Mouse (Mus musculus) limb, embryonic 13.5 days (tissue): Measurements from ENCODE around the gene Lrfn1. TPM values are rescaled to one million over a fixed set of nuclear protein-coding genes. Genes with fewer than 3 reads are reported as not detected.
"Not testable (repeated sequence)": the region's sequence is repeated elsewhere in the genome, so short reads cannot be mapped to it uniquely, and the experiment has no call there.

Experiments used
- ATAC-seq: fragments of 200-750 bp; cut with Nextera tagmentation; 2 replicates; pipeline ENCODE4 v1.8.0; 2017; ENCODE audit warnings: low read depth, moderate number of reproducible peaks, moderate TSS enrichment; ENCODE audit not compliant: low FRiP score
- H3K27ac ChIP-seq: fragments of 300-500 bp; sonication (generic); 2 replicates; pipeline ENCODE4 v1.5.1; 2015; ENCODE audit warnings: inconsistent platforms, mild to moderate bottlenecking, moderate library complexity
- H3K27me3 ChIP-seq: fragments of 300-500 bp; sonication (generic); 2 replicates; pipeline ENCODE4 v1.6.1; 2015; ENCODE audit warnings: mild to moderate bottlenecking, inconsistent platforms
- H3K36me3 ChIP-seq: fragments of 300-500 bp; sonication (generic); 2 replicates; pipeline ENCODE4 v1.6.1; 2015; ENCODE audit warnings: inconsistent platforms, mild to moderate bottlenecking, moderate library complexity
- H3K4me1 ChIP-seq: fragments of 300-500 bp; sonication (generic); 2 replicates; pipeline ENCODE4 v1.6.1; 2015; ENCODE audit warnings: inconsistent platforms
- H3K4me2 ChIP-seq: fragments of 300-500 bp; sonication (generic); replicated peaks from 2 replicates; pipeline ENCODE4 v1.6.1; 2015; ENCODE audit warnings: inconsistent platforms, mild to moderate bottlenecking, moderate library complexity
- H3K4me3 ChIP-seq: fragments of 300-500 bp; sonication (generic); 2 replicates; pipeline ENCODE4 v1.5.1; 2015; ENCODE audit warnings: moderate library complexity, mild to moderate bottlenecking, inconsistent platforms
- H3K9ac ChIP-seq: fragments of 300-500 bp; sonication (generic); 2 replicates; pipeline ENCODE4 v1.6.1; 2015; ENCODE audit warnings: mild to moderate bottlenecking, inconsistent platforms
- H3K9me3 ChIP-seq: fragments of 300-500 bp; sonication (generic); 2 replicates; pipeline ENCODE4 v1.6.1; 2016; ENCODE audit warnings: inconsistent platforms
- WGBS: fragments of 180-500 bp; shearing (Covaris S2); methylation state at CpG from one replicate; pipeline ENCODE4 v1.1.7; 2015; 5-methylcytosine and 5-hydroxymethylcytosine counted together
- polyA plus RNA-seq: library from polyadenylated mRNA; unstranded; fragments of >200 nt; fragmentation: Nextera tagmentation; extraction: Ambion mirVana; gene quantifications from 2 replicates; pipeline ENCODE4 v1.2.1, GENCODE M21; 2015

Lrfn1 gene
- polyA plus RNA-seq, 1 experiment from 2014 or later, result 5.0 TPM

DNA sequence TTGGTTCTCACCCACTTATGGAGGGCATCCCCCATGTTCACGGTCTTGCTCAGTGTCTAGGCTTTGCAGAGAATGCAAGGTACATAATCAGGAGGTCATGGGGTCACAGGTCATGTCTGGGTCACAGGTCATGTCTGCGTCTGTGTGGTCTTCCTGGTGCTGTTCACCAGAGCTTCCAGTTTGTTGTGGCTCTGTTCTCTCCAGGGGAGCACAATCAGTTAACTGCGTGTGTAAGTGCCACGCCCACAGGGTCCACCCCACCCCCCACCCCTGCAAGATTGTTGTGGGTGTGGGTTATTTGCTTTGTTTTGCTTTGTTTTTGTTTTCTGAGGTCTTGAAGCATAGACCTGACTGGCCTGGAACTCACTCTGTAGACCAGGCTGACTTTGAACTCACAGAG lies 32.4 kb downstream of the Lrfn1 start:
- Histone ChIP-seq H3K4me1 (peaks cover 11% of the 10 kb centered on the region), H3K9me3 (no peaks in the 10 kb centered on the region), H3K36me3 (no peaks in the 10 kb centered on the region), H3K27me3 (peaks cover 12% of the 10 kb centered on the region), H3K4me3 (no peak overlapping the region), H3K27ac (no peak overlapping the region), H3K4me2 (no peak overlapping the region), H3K9ac (no peak overlapping the region)
- ATAC-seq, result no peak
- 23% methylated on average over 4 of the region's 4 CpGs for WGBS

DNA sequence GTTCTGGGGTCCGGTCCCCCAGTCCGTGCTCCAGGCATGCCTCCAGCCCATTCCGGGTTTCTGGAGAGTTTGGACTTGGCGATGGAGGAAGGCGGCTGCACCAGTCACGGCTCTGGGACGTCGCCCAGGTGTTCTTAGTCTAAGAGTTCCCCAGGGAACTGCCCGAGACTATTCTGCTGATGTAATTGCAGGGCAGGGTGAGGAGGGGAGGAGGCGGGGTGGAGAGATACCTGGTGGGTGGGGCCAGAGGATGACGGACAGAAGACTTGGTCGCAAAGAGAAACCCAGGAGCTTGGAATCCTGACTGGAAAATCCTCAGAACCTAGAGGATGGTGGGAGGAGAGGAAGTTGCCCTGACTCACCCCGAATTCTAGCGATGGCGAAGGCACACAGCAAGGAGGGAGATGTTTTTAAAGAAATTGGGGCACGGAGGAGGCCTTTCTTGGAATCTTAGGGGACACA lies 36.3 kb downstream of the Lrfn1 start:
- WGBS, result 5% methylated on average over 16 of the region's 16 CpGs
- peak overlapping the region; percentile 62 for H3K4me2 ChIP-seq
- ATAC-seq, result no peak

DNA sequence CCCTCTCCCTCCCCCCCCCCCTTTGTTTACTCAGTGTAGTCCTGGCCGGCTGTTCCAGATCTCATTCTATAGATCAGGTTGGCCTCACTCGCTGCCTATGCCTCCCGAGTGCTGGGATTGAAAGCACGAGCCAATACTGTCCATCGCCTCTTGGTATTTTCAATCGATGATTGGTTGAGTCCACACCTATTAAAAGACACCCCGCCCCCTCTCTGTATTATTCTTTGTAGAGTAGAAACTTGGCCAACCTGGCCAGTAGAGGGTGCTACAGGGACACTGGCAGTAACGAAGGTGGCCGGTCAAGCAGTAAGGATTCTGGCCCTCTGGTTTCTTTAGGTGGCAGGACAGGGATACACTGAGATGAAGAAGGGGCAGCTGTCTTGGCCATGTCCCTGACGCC lies 38.6 kb downstream of the Lrfn1 start:
- Histone ChIP-seq H3K27ac (no peak overlapping the region), H3K4me3 (no peak overlapping the region), H3K4me2 (peak overlapping the region; percentile 27), H3K36me3 (no peaks in the 10 kb centered on the region), H3K27me3 (peaks cover 12% of the 10 kb centered on the region), H3K4me1 (peaks cover 16% of the 10 kb centered on the region), H3K9ac (no peak overlapping the region), H3K9me3 (no peaks in the 10 kb centered on the region; the same call in 1 of the 2 replicates)
- ATAC-seq, result no peak
- WGBS, result 3% methylated on average over 10 of the region's 10 CpGs

More for the DNA sequence above, 36.3 kb downstream of the Lrfn1 start:
- Histone ChIP-seq H3K27ac (no peak overlapping the region), H3K4me3 (peak overlapping the region; percentile 33), H3K4me1 (peaks cover 16% of the 10 kb centered on the region), H3K9me3 (no peaks in the 10 kb centered on the region; the same call in 1 of the 2 replicates), H3K27me3 (peaks cover 12% of the 10 kb centered on the region), H3K9ac (no peak overlapping the region; the same call in 1 of the 2 replicates), H3K36me3 (no peaks in the 10 kb centered on the region)

DNA sequence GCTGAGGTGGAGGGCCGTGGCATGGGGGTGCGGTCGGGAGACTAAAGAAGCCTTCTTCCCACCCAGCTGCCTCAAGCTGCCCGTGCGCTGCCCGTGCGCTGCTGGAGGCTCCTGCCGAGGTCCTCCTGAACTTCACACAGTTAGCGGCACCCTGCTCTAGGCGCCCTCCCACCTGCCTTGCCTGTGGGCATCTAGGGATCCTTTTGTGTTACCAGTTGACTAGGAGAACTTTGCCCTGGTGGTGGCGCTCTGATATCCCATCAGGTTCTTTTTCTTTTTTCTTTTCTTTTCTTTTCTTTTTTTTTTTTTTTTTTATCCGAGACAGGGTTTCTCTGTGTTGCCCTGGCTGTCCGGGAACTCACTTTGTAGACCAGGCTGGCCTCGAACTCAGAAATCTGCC lies 39.1 kb downstream of the Lrfn1 start:
- H3K9me3 ChIP-seq, result no peaks in the 10 kb centered on the region; the same call in 1 of the 2 replicates
- peaks cover 12% of the 10 kb centered on the region for H3K27me3 ChIP-seq
- H3K9ac ChIP-seq, result no peak overlapping the region
- H3K4me2 ChIP-seq, result peak overlapping the region; percentile 27
- H3K27ac ChIP-seq, result no peak overlapping the region
- WGBS, result 24% methylated on average over 14 of the region's 14 CpGs
- H3K4me1 ChIP-seq, result peaks cover 16% of the 10 kb centered on the region
- H3K36me3 ChIP-seq, result no peaks in the 10 kb centered on the region
- ATAC-seq, result no peak
- no peak overlapping the region for H3K4me3 ChIP-seq

DNA sequence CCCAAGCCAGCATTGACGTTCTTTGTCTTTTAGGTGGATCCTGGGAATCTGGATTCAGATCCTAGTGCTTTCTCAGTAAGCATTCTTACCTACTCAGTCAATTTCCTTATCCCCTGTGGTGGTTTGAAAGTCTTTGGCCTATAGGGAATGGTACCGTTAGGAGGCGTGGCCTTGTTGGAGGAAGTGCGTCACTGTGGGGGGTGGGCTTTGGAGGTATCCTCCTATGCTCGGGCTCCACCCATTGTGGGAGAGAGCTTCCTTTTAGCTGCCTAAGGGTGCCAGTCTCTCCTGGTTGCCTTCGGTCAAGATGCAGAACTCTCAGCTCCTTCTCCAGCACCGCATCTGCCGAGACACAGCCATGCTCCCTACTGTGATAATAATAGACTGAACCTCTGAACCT lies 40.5 kb downstream of the Lrfn1 start:
- Histone ChIP-seq H3K9ac (no peak overlapping the region), H3K4me1 (peaks cover 16% of the 10 kb centered on the region), H3K27me3 (peaks cover 10% of the 10 kb centered on the region), H3K9me3 (no peaks in the 10 kb centered on the region; the same call in 1 of the 2 replicates), H3K36me3 (no peaks in the 10 kb centered on the region), H3K4me2 (no peak overlapping the region), H3K4me3 (no peak overlapping the region), H3K27ac (no peak overlapping the region)
- 83% methylated on average over 8 of the region's 8 CpGs for WGBS
- ATAC-seq, result no peak

DNA sequence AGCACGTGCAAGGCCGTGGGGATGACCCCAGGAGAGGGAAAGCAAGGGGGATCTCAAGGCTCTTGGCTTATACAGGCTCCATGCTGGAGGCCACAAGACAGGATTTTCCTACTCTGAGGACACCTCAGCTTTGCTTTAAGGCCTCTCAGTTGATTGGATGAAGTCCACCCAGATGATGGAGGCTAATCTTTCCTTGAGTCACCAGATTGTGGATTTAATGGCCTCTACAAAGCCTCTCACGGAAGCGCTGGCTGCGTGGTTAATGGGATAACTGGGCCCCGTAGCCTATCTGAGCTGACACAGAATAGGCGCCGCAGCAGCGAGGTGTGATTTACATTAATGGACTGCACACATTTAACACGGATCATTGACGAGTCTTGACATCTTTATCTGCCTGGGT lies 43.6 kb downstream of the Lrfn1 start:
- ATAC-seq, result no peak
- WGBS, result 76% methylated on average over 11 of the region's 11 CpGs
- H3K4me2 ChIP-seq, result no peak overlapping the region
- H3K9me3 ChIP-seq, result no peaks in the 10 kb centered on the region; the same call in 1 of the 2 replicates
- H3K36me3 ChIP-seq, result no peaks in the 10 kb centered on the region
- no peak overlapping the region for H3K4me3 ChIP-seq
- no peak overlapping the region for H3K9ac ChIP-seq
- no peak overlapping the region for H3K27ac ChIP-seq
- no peaks in the 10 kb centered on the region for H3K27me3 ChIP-seq
- H3K4me1 ChIP-seq, result 0 out of 2 replicates have a peak, but pooled peaks cover 4% of the 10 kb centered on the region

DNA sequence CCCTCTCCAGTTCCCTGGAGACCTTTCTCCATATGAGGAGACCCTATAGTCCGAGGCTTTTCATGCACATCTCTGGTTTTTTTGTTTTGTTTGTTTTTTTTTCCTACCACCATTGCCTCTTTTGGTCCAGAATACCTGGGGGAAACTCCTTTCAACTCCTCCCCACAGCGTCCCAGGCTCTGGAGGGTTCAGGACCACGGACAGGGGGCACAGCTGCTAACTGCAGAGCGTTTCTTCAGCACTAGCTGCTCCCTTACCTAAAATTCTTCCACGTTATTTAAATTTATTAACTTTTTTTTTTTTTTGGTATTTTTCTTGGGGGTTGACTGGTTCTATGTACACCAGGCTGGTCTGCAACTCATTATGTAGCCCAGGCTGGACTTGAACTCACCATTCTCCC lies 53.8 kb downstream of the Lrfn1 start:
- H3K4me2 ChIP-seq, result no peak overlapping the region
- H3K4me3 ChIP-seq, result no peak overlapping the region
- WGBS, result 3% methylated on average over 5 of the region's 5 CpGs
- H3K27ac ChIP-seq, result no peak overlapping the region
- H3K36me3 ChIP-seq, result no peaks in the 10 kb centered on the region
- H3K4me1 ChIP-seq, result no peaks in the 10 kb centered on the region
- no peaks in the 10 kb centered on the region for H3K27me3 ChIP-seq
- H3K9ac ChIP-seq, result no peak overlapping the region
- peaks cover 6% of the 10 kb centered on the region; the same call in 1 of the 2 replicates for H3K9me3 ChIP-seq
- no peak for ATAC-seq

DNA sequence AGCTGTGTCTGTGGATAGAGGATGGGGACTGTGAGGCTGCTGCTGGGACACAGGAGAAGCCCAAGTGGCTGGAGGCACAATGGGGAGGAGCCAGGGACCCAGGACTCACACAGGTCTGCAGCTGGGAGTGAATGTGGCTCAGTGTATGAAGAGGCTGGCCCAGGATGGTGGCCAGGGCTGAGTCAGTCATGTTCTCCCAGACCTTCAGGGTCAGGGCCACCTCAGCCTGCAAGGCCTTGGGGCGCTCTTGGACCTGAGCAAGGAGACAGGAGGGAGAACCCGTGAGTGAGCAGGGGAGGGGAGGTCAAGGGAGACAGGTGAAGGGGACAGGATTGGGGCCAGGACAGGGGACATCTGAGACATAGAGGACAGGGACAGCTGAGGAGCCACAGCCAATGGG lies 57.3 kb downstream of the Lrfn1 start:
- H3K9me3 ChIP-seq, H3K4me2 ChIP-seq, H3K4me1 ChIP-seq, H3K36me3 ChIP-seq, ATAC-seq, H3K27ac ChIP-seq, H3K9ac ChIP-seq, H3K27me3 ChIP-seq, H3K4me3 ChIP-seq: not testable (repeated sequence)
- WGBS, result 75% methylated on average over 2 of the region's 2 CpGs

DNA sequence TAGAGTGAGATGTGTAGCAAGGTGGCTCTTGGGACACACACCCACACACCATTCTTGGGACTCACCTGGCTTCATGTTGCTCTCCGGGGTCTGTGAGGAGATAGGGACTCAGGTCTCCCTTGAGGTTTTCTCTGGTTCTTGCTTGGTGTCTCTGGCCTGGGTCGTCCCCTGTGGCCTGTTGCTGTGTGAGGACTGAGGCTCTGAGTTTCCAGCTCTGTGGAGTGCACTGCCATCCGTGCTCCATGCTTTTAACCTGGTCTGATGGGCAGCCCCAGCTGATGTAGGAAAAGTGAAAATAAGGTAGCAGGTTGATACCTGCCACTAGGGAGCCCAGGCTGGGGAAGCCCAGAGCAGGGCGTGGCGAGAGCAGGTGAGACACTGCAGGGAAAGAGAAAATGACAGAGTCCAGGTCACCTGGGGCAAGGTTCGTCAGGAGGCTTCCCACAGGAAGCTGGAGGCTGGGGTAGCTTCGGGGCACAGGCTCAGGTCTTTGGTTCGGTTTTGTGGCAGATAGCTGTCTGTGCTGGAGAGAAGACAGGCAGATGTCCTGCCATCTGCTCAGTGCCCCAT lies 58.7 kb downstream of the Lrfn1 start, which contains the start of gene Ifnl2:
Ifnl2 (minus strand) TSS at position 51 of the 570 bp plus-strand sequence.
- not testable (repeated sequence) for H3K27ac ChIP-seq, ATAC-seq, H3K9ac ChIP-seq, H3K4me1 ChIP-seq, H3K4me2 ChIP-seq, H3K27me3 ChIP-seq, H3K9me3 ChIP-seq, H3K36me3 ChIP-seq, H3K4me3 ChIP-seq
- 55% methylated on average over 8 of the region's 8 CpGs for WGBS

DNA sequence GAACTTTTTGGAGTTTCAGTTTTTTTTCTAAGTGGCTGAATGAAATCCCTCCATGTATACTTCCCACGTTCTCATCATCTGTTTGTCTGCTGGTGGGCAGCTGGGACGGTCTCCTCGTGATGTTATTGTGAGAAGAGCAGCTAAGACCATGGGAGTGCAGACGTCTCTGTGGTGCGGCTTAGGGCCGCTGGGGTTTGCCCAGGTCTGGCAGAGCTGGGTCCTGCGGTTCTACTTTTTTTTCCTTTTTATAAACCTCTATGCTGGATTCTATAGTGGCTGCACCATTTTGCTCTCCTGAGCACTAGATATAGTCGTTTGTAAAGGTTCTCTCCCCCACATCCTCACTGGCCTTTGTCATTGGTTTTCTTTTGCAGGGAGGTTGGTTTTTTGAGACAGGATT lies 59.7 kb downstream of the Lrfn1 start:
- Histone ChIP-seq H3K9me3 (no peaks in the 10 kb centered on the region), H3K27ac (no peak overlapping the region), H3K4me1 (no peaks in the 10 kb centered on the region), H3K4me2 (no peak overlapping the region), H3K4me3 (no peak overlapping the region), H3K27me3 (no peaks in the 10 kb centered on the region), H3K36me3 (no peaks in the 10 kb centered on the region), H3K9ac (no peak overlapping the region)
- ATAC-seq, result no peak
- 73% methylated on average over 8 of the region's 8 CpGs for WGBS

Other genes with a start within 250 kb of the Lrfn1 start
- gene Eid2, start 184.1 kb upstream of the Lrfn1 start, polyA plus RNA-seq, result 2.5 and 4.4 TPM in 2 replicates
- 16.6 TPM in 2 replicates for gene Eid2b, start 174.2 kb upstream of the Lrfn1 start, polyA plus RNA-seq
- 0.20 and 0.48 TPM in 2 replicates for gene Selenov, start 160.8 kb upstream of the Lrfn1 start, polyA plus RNA-seq
- gene Dll3, start 149.7 kb upstream of the Lrfn1 start, polyA plus RNA-seq, result 1.3 and 1.4 TPM in 2 replicates
- gene Timm50, start 139.9 kb upstream of the Lrfn1 start, polyA plus RNA-seq, result 144 and 146 TPM in 2 replicates
- gene Supt5, start 113.2 kb upstream of the Lrfn1 start, polyA plus RNA-seq, result 98.8 and 106 TPM in 2 replicates
- 908 and 932 TPM in 2 replicates for gene Rps16, start 101.3 kb upstream of the Lrfn1 start, polyA plus RNA-seq
- 89.5 and 98.3 TPM in 2 replicates for gene Plekhg2, start 79.4 kb upstream of the Lrfn1 start, polyA plus RNA-seq
- gene Zfp36, start 71.7 kb upstream of the Lrfn1 start, polyA plus RNA-seq, result 8.9 and 10.3 TPM in 2 replicates
- gene Med29, start 59.3 kb upstream of the Lrfn1 start, polyA plus RNA-seq, result 47.9 and 55.0 TPM in 2 replicates
- gene Paf1, start 59.0 kb upstream of the Lrfn1 start, polyA plus RNA-seq, result 77.9 and 89.5 TPM in 2 replicates
- gene Gmfg, start 14.5 kb upstream of the Lrfn1 start, polyA plus RNA-seq, result 7.8 and 8.6 TPM in 2 replicates
- not detected in 2 replicates for gene Ifnl2, start 58.5 kb downstream of the Lrfn1 start, polyA plus RNA-seq
- gene Ifnl3, start 70.9 kb downstream of the Lrfn1 start, polyA plus RNA-seq, result not detected in 2 replicates
- gene Sycn, start 88.9 kb downstream of the Lrfn1 start, polyA plus RNA-seq, result not detected in 2 replicates
- gene Nccrp1, start 95.3 kb downstream of the Lrfn1 start, polyA plus RNA-seq, result not detected in 2 replicates
- gene Samd4b, start 146.2 kb downstream of the Lrfn1 start, polyA plus RNA-seq, result 26.7 and 31.7 TPM in 2 replicates
- 33.2 and 33.4 TPM in 2 replicates for gene Pak4, start 146.2 kb downstream of the Lrfn1 start, polyA plus RNA-seq
- gene Acp7, start 179.4 kb downstream of the Lrfn1 start, polyA plus RNA-seq, result not detected in 2 replicates
- gene Fbxo27, start 240.9 kb downstream of the Lrfn1 start, polyA plus RNA-seq, result 7.0 and 7.6 TPM in 2 replicates